Comparison of ENCODE assay signal across 17 mouse cellular contexts in the genomic region with DNA sequence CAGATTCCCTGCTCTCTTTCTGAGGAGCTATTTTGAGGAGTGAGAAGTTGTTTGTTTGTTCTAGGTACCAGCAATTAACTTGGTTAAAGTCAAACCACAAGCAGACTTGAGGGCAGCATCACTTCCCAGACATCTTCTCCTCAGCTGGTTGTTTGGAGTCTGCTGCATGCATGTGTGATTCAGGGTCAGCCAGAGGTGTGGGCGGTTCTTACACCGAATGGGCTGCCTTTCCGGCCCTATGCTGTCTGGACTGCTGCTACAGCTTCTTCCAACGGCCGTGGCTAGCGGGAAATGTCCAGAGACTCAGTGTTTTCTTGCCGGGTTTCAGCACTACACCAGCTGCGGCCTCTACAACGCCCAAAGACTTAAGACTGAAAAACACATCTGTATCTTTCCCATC. TPM values are rescaled to one million over a fixed set of nuclear protein-coding genes. Genes with fewer than 3 reads are reported as not detected.
"Had no signal": no experiment of that assay in that cellular context is flagged by ENCODE, and none has a peak within 500 bp of the region (broad histone marks: within the 10 kb centered on the region; RNA-seq: fewer than 3 reads in every experiment).

No protein-coding gene starts in this region.

- H3K9me3 ChIP-seq: midbrain, embryonic 15.5 days; stomach, embryonic 15.5 days had no signal

- H3K9ac ChIP-seq: liver, postnatal 0 days; midbrain, embryonic 13.5 days; midbrain, embryonic 15.5 days; neural tube, embryonic 12.5 days; stomach, embryonic 15.5 days had no signal

- H3K4me3 ChIP-seq: megakaryocyte, embryonic 14.5 days; midbrain, embryonic 13.5 days; midbrain, embryonic 15.5 days; neural tube, embryonic 12.5 days; stomach, embryonic 15.5 days had no signal

- H3K36me3 ChIP-seq: midbrain, embryonic 15.5 days; stomach, embryonic 15.5 days had no signal

- H3K27ac ChIP-seq: macrophage; midbrain, embryonic 13.5 days; midbrain, embryonic 15.5 days; neural tube, embryonic 12.5 days; stomach, embryonic 15.5 days; stomach, postnatal 0 days had no signal

- H3K4me2 ChIP-seq: midbrain, embryonic 11.5 days; midbrain, embryonic 13.5 days; midbrain, embryonic 15.5 days; neural tube, embryonic 12.5 days; stomach, embryonic 15.5 days had no signal

- ATAC-seq: liver, postnatal 0 days; midbrain, embryonic 13.5 days; midbrain, embryonic 15.5 days had no signal

- H3K27me3 ChIP-seq: megakaryocyte, embryonic 14.5 days; midbrain, embryonic 13.5 days; midbrain, embryonic 15.5 days; neural tube, embryonic 12.5 days; stomach, embryonic 15.5 days had no signal

- DNase-seq: liver, postnatal 0 days; lung, adult 2 months; lung, postnatal 10 days; lung, postnatal 36 days; right cerebral cortex, postnatal 14 days; thymus, adult 2 months; thymus, postnatal 25 days; thymus, postnatal 4 days had no signal

RNA-seq across cellular contexts. Expression of a gene that starts 36.9 kb away (rescaled TPM):
- total RNA-seq: monocyte, adult 5-6 weeks had no signal
